Mouse (Mus musculus) megakaryocyte, embryonic 14.5 days (primary cell): ENCODE results near the gene Mrps11. TPM values are rescaled to one million over a fixed set of nuclear protein-coding genes. Genes with fewer than 3 reads are reported as not detected.

Experiments
- H3K27me3 ChIP-seq: replicated peaks from 2 replicates; pipeline ENCODE3; 2012; ENCODE audit warnings: inconsistent platforms
- H3K36me3 ChIP-seq: replicated peaks from 2 replicates; pipeline ENCODE3; 2012; ENCODE audit warnings: low read length, inconsistent platforms, mixed read lengths
- H3K4me1 ChIP-seq: 2 replicates; pipeline ENCODE4 v1.6.1; 2012; ENCODE audit warnings: inconsistent platforms
- H3K4me3 ChIP-seq: replicated peaks from 2 replicates; pipeline ENCODE3; 2012; ENCODE audit warnings: moderate library complexity, mild to moderate bottlenecking, inconsistent platforms
- H3K9me3 ChIP-seq: 2 replicates; pipeline ENCODE4 v1.6.1; 2012; ENCODE audit warnings: inconsistent platforms
- FLI1 ChIP-seq: IDR thresholded peaks from 2 replicates; pipeline ENCODE4 v1.6.1; 2012; ENCODE audit warnings: low read length, inconsistent platforms, mixed read lengths
- GATA1 ChIP-seq: IDR thresholded peaks from 3 replicates; pipeline ENCODE4 v1.6.1; 2012; ENCODE audit warnings: mixed read lengths, low read length, inconsistent platforms, borderline replicate concordance
- polyA plus RNA-seq: library from polyadenylated mRNA; stranded (reverse); fragments of >175 nt; gene quantifications from 2 replicates; pipeline ENCODE4 v1.2.3, GENCODE M21; 2012; ENCODE audit warnings: low replicate concordance; ENCODE audit not compliant: insufficient read depth

The Mrps11 gene
- polyA plus RNA-seq = 142 and 156 TPM in 2 replicates

- Histone ChIP-seq H3K4me3 (peak within 1 kb of the TSS; percentile 99), H3K36me3 (peaks cover 62% of the 10 kb centered on the region), H3K4me1 (peaks cover 58% of the 10 kb centered on the region), H3K9me3 (no peaks in the 10 kb centered on the region), H3K27me3 (no peaks in the 10 kb centered on the region)
- TF ChIP-seq FLI1 (no peak), GATA1 (no peak)
These were observed at the start of gene Mrps11, which contains the start of gene Mrpl46 for GRCm38 (mm10) chr7:78782639-78783581. TSS of gene Mrps11 (plus strand) at chr7:78783119. TSS of gene Mrpl46 (minus strand) at chr7:78783531.

GRCm38 (mm10) chr7:78737196-78737595 is 45.7 kb upstream of the Mrps11 start:
- H3K27me3 ChIP-seq = peaks cover 2% of the 10 kb centered on the region
- H3K9me3 ChIP-seq = no peaks in the 10 kb centered on the region
- no peak for TF ChIP-seq FLI1
- TF ChIP-seq GATA1 = no peak
- H3K4me3 ChIP-seq = no peak overlapping the region
- H3K36me3 ChIP-seq = no peaks in the 10 kb centered on the region
- H3K4me1 ChIP-seq = no peaks in the 10 kb centered on the region

- Histone ChIP-seq H3K27me3 (peaks cover 2% of the 10 kb centered on the region), H3K4me3 (no peak within 1 kb of the TSS), H3K36me3 (no peaks in the 10 kb centered on the region), H3K9me3 (no peaks in the 10 kb centered on the region), H3K4me1 (no peaks in the 10 kb centered on the region)
- no peak for TF ChIP-seq GATA1
- no peak for TF ChIP-seq FLI1
These were observed 45.2 kb upstream of the Mrps11 start, which contains the start of gene Ntrk3 for GRCm38 (mm10) chr7:78737614-78738210. TSS of gene Ntrk3 (minus strand) at chr7:78738012.

- no peak for TF ChIP-seq GATA1
- TF ChIP-seq FLI1 = no peak
- H3K27me3 ChIP-seq = peaks cover 4% of the 10 kb centered on the region
- H3K4me3 ChIP-seq = no peak overlapping the region
- no peaks in the 10 kb centered on the region for H3K36me3 ChIP-seq
- no peaks in the 10 kb centered on the region for H3K4me1 ChIP-seq
- no peaks in the 10 kb centered on the region for H3K9me3 ChIP-seq
These were observed 43.4 kb upstream of the Mrps11 start for GRCm38 (mm10) chr7:78739351-78740000.

- Histone ChIP-seq H3K36me3 (no peaks in the 10 kb centered on the region), H3K4me3 (no peak overlapping the region), H3K4me1 (no peaks in the 10 kb centered on the region), H3K9me3 (no peaks in the 10 kb centered on the region), H3K27me3 (peaks cover 7% of the 10 kb centered on the region)
- TF ChIP-seq GATA1 (no peak), FLI1 (no peak)
These were observed 39.1 kb upstream of the Mrps11 start for GRCm38 (mm10) chr7:78743731-78744385.

GRCm38 (mm10) chr7:78752961-78753360 is 30.0 kb upstream of the Mrps11 start:
- Histone ChIP-seq H3K4me1 (no peaks in the 10 kb centered on the region), H3K4me3 (no peak overlapping the region), H3K36me3 (no peaks in the 10 kb centered on the region), H3K9me3 (no peaks in the 10 kb centered on the region), H3K27me3 (peaks cover 18% of the 10 kb centered on the region)
- no peak for TF ChIP-seq FLI1

- Histone ChIP-seq H3K36me3 (no peaks in the 10 kb centered on the region), H3K9me3 (no peaks in the 10 kb centered on the region), H3K27me3 (peaks cover 21% of the 10 kb centered on the region), H3K4me1 (no peaks in the 10 kb centered on the region), H3K4me3 (no peak overlapping the region)
- TF ChIP-seq FLI1 (no peak), GATA1 (no peak)
These were observed 29.0 kb upstream of the Mrps11 start for GRCm38 (mm10) chr7:78753752-78754457.

- Histone ChIP-seq H3K36me3 (no peaks in the 10 kb centered on the region), H3K4me3 (no peak overlapping the region), H3K4me1 (no peaks in the 10 kb centered on the region), H3K27me3 (peaks cover 24% of the 10 kb centered on the region), H3K9me3 (no peaks in the 10 kb centered on the region)
- no peak for TF ChIP-seq FLI1
These were observed 28.4 kb upstream of the Mrps11 start for GRCm38 (mm10) chr7:78754458-78755000.

- no peak for TF ChIP-seq GATA1
- TF ChIP-seq FLI1 = no peak
- H3K27me3 ChIP-seq = peaks cover 36% of the 10 kb centered on the region
These were observed 19.1 kb upstream of the Mrps11 start for GRCm38 (mm10) chr7:78763801-78764200.

More at GRCm38 (mm10) chr7:78763801-78764200, 19.1 kb upstream of the Mrps11 start:
- Histone ChIP-seq H3K9me3 (no peaks in the 10 kb centered on the region), H3K36me3 (no peaks in the 10 kb centered on the region), H3K4me1 (peaks cover 6% of the 10 kb centered on the region; the same call in 1 of the 2 replicates), H3K4me3 (no peak overlapping the region)
